Mouse (Mus musculus): ENCODE data around the gene Bmf.

Bmf gene

GRCm38 (mm10) chr2:118484386-118484898 is 65.0 kb downstream of the Bmf start:
- no peak for DNase-seq (ENCODE audit: extremely low spot score, low read depth, low spot score)

DNA sequence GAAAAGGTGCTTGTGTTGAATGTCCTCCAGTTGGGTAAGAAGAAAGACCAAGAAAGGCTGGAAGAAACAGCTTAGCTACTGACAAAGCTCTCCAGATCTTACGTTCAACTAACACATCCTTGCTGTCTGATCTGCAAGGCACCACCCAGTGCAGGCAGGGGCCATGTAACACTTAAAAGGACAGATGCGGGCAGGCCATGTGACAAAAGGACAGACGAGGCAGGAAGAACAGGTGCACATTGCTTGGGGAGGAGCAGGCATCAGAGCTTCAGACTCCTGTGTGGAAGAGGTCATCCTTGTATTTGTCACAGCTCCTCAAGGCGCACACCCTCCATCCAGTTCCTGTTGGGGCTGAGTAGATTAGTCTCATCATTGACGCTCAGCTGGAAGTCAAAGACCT is 66.5 kb downstream of the Bmf start:
- DNase-seq (ENCODE audit: extremely low spot score, low read depth, low spot score) = no peak

GRCm38 (mm10) chr2:118480886-118481285 is 68.6 kb downstream of the Bmf start:
- DNase-seq (ENCODE audit: extremely low spot score, low read depth, low spot score) = no peak

GRCm38 (mm10) chr2:118479550-118479909 is 70.0 kb downstream of the Bmf start, which contains the start of gene Srp14:
Gene Srp14 (minus strand): TSS chr2:118479711.
- peak; percentile 81 for DNase-seq (ENCODE audit: extremely low spot score, low read depth, low spot score)

GRCm38 (mm10) chr2:118478833-118479549 is 70.5 kb downstream of the Bmf start:
- no peak for DNase-seq (ENCODE audit: extremely low spot score, low read depth, low spot score)
